Mouse (Mus musculus) liver, postnatal 0 days (tissue): Measurements from ENCODE around the gene Eif2d.

Experiments used
- CTCF ChIP-seq: sonication (generic); IDR thresholded peaks from 2 replicates; pipeline ENCODE4 v1.5.1; 2016; ENCODE audit warnings: antibody characterized with exemption, low read depth
- EP300 ChIP-seq: IDR thresholded peaks from 2 replicates; pipeline ENCODE4 v1.6.1; 2016; ENCODE audit warnings: antibody characterized with exemption, low read depth, mild to moderate bottlenecking

GRCm38 (mm10) chr1:131209971-131210426 is 57.0 kb downstream of the Eif2d start:
- TF ChIP-seq CTCF (no peak), EP300 (no peak)
